8 mouse cellular contexts compared by ENCODE assay signal in genomic region chr13:23760240-23760971, GRCm38 (mm10). TPM values are rescaled to one million over a fixed set of nuclear protein-coding genes. Genes with fewer than 3 reads are reported as not detected.
DNase-seq lines count a peak whose midpoint lies in the region; ATAC-seq and TF ChIP-seq lines count a peak whose summit lies in the region.

No protein-coding gene starts in this region.

- H3K4me2 ChIP-seq in heart, postnatal 0 days (ENCODE audit: low read depth, low read length), result peak overlapping the region; percentile 71
- H3K4me2 ChIP-seq in lung, postnatal 0 days (replicated peaks; ENCODE audit: low read depth, low read length), result peak overlapping the region; percentile 75

- H3K4me3 ChIP-seq in cerebellum, adult 2 months (replicated peaks; ENCODE audit: insufficient read depth, low read depth, low read length), result peak overlapping the region; percentile 50
- H3K4me3 ChIP-seq in spleen, adult 2 months (ENCODE audit: extremely low read depth, insufficient read depth, insufficient read length), result peak overlapping the region; percentile 60
- peak overlapping the region; percentile 48 for H3K4me3 ChIP-seq in heart, postnatal 0 days (ENCODE audit: low read depth, low read length)
- H3K4me3 ChIP-seq in lung, postnatal 0 days (ENCODE audit: low read depth, low read length), result peak overlapping the region; percentile 49

- TF ChIP-seq POLR2A in cerebellum, adult 2 months (IDR thresholded peaks at IDR 0.05; ENCODE audit: borderline replicate concordance, insufficient read depth, low read length), result no peak
- TF ChIP-seq POLR2A in spleen, adult 2 months (IDR thresholded peaks at IDR 0.05; ENCODE audit: low read depth, low read length), result no peak

- peak; percentile 2; the same call in 1 of the 2 replicates for ATAC-seq in heart, postnatal 0 days (ENCODE audit: insufficient read depth, low read depth)
- peak; percentile 1; the same call in 1 of the 2 replicates for ATAC-seq in lung, postnatal 0 days
- ATAC-seq in megakaryocyte-erythroid progenitor cell, adult 5-6 weeks (replicated peaks; ENCODE audit: low FRiP score, low TSS enrichment, poor library complexity, severe bottlenecking), result no peak

- H3K4me1 ChIP-seq in cerebellum, adult 2 months (ENCODE audit: control insufficient read depth, insufficient read depth, low read length), result no peaks in the 10 kb centered on the region; the same call in 1 of the 2 replicates
- H3K4me1 ChIP-seq in spleen, adult 2 months (ENCODE audit: control insufficient read depth, insufficient read depth, insufficient read length), result peaks cover 2% of the 10 kb centered on the region; the same call in 1 of the 2 replicates
- H3K4me1 ChIP-seq in heart, postnatal 0 days (ENCODE audit: control insufficient read depth, insufficient read depth), result peaks cover 26% of the 10 kb centered on the region
- H3K4me1 ChIP-seq in lung, postnatal 0 days (ENCODE audit: insufficient read depth, low read depth, low read length), result peaks cover 12% of the 10 kb centered on the region

- H3K27me3 ChIP-seq in cerebellum, adult 2 months (ENCODE audit: control insufficient read depth, insufficient read depth, low read length), result no peaks in the 10 kb centered on the region
- no peaks in the 10 kb centered on the region for H3K27me3 ChIP-seq in spleen, adult 2 months (ENCODE audit: control insufficient read depth, insufficient read depth, low read length)
- no peaks in the 10 kb centered on the region for H3K27me3 ChIP-seq in heart, postnatal 0 days (ENCODE audit: control insufficient read depth, insufficient read depth, low read length)
- no peaks in the 10 kb centered on the region for H3K27me3 ChIP-seq in lung, postnatal 0 days (replicated peaks; ENCODE audit: insufficient read depth, low read length)

- H3K9ac ChIP-seq in heart, postnatal 0 days (replicated peaks; ENCODE audit: low read depth, low read length), result peak overlapping the region; percentile 39
- H3K9ac ChIP-seq in lung, postnatal 0 days (replicated peaks; ENCODE audit: low read depth), result peak overlapping the region; percentile 34; the same call in 1 of the 2 replicates

- no peak for TF ChIP-seq CTCF in cerebellum, adult 2 months (IDR thresholded peaks at IDR 0.05; ENCODE audit: borderline replicate concordance, insufficient read depth, low read depth, low read length)
- TF ChIP-seq CTCF in spleen, adult 2 months (IDR thresholded peaks at IDR 0.05; ENCODE audit: extremely low read depth, insufficient read depth, insufficient read length, insufficient replicate concordance), result no peak
- TF ChIP-seq CTCF in heart, postnatal 0 days (IDR thresholded peaks at IDR 0.05; ENCODE audit: low read depth), result no peak
- TF ChIP-seq CTCF in lung, postnatal 0 days (IDR thresholded peaks at IDR 0.05), result peak; percentile 44

- DNase-seq in cerebellum, adult 2 months, result no peak
- no peak for DNase-seq in cerebellum, postnatal 4 days (ENCODE audit: low spot score in 2 of 2)
- no peak for DNase-seq in spleen, adult 2 months (ENCODE audit: low read depth in 1 of 2, low spot score in 2 of 2)
- no peak for DNase-seq in spleen, adult 18-20 months
- peak; percentile 50 for DNase-seq in heart, postnatal 0 days (ENCODE audit: low spot score)
- peak; percentile 81 for DNase-seq in lung, postnatal 0 days (ENCODE audit: low spot score)
- DNase-seq in right cerebral cortex, adult 2 months (ENCODE audit: low spot score in 2 of 2), result no peak

- TF ChIP-seq EP300 in heart, postnatal 0 days (IDR thresholded peaks at IDR 0.05; ENCODE audit: low read depth), result no peak
- TF ChIP-seq EP300 in lung, postnatal 0 days (IDR thresholded peaks at IDR 0.05), result no peak

- H3K36me3 ChIP-seq in spleen, adult 2 months (ENCODE audit: control insufficient read depth, insufficient read depth, low read length), result no peaks in the 10 kb centered on the region
- H3K36me3 ChIP-seq in heart, postnatal 0 days (replicated peaks; ENCODE audit: control insufficient read depth, insufficient read depth, low read length), result no peaks in the 10 kb centered on the region
- no peaks in the 10 kb centered on the region for H3K36me3 ChIP-seq in lung, postnatal 0 days (ENCODE audit: insufficient read depth, low read length)

- H3K27ac ChIP-seq in cerebellum, adult 2 months (ENCODE audit: insufficient read depth, low read length), result peak overlapping the region; percentile 79
- H3K27ac ChIP-seq in spleen, adult 2 months (ENCODE audit: insufficient read depth, low read length), result peak overlapping the region; percentile 86
- H3K27ac ChIP-seq in heart, postnatal 0 days (ENCODE audit: low read depth), result peak overlapping the region; percentile 95
- H3K27ac ChIP-seq in lung, postnatal 0 days (ENCODE audit: low read length), result peak overlapping the region; percentile 81

- H3K9me3 ChIP-seq in heart, postnatal 0 days (replicated peaks; ENCODE audit: control insufficient read depth, low read length), result no peaks in the 10 kb centered on the region
- no peaks in the 10 kb centered on the region for H3K9me3 ChIP-seq in lung, postnatal 0 days (ENCODE audit: low read length)

- 2% methylated on average over 26 of the region's 27 CpGs for WGBS in cerebellum, adult 2 months
- 1% methylated on average over 26 of the region's 27 CpGs for WGBS in spleen, adult 2 months
- 3% methylated on average over 19 of the region's 27 CpGs for WGBS in heart, postnatal 0 days
- WGBS in lung, postnatal 0 days, result 2% methylated on average over 20 of the region's 27 CpGs

RNA-seq across cellular contexts. Expression of gene Hist1h4a, which starts 0.6 kb away (rescaled TPM):
- polyA plus RNA-seq in cerebellum, adult 2 months (2012; rRNA removed), result 3.5 and 4.7 TPM in 2 replicates
- 16.1 and 29.5 TPM in 2 replicates for polyA plus RNA-seq in spleen, adult 2 months (2012; rRNA removed)
- 794 and 986 TPM in 2 replicates for total RNA-seq in heart, postnatal 0 days (2014; rRNA removed; ENCODE audit: low replicate concordance)
- polyA plus RNA-seq in heart, postnatal 0 days (2015; fragmentation: Nextera tagmentation; extraction: Ambion mirVana), result 0.49 and 0.82 TPM in 2 replicates
- polyA plus RNA-seq in lung, postnatal 0 days (2015; fragmentation: Nextera tagmentation; extraction: Ambion mirVana), result 0.26 and 0.38 TPM in 2 replicates
- total RNA-seq in megakaryocyte-erythroid progenitor cell, adult 5-6 weeks (2014; fragmentation: Nextera tagmentation), result 58.4 and 68.4 TPM in 2 replicates
- 328 and 432 TPM in 2 replicates for total RNA-seq in megakaryocyte-erythroid progenitor cell, adult 5-6 weeks (2017)

RNA-seq across cellular contexts. Expression of gene Hist1h3a, which starts 1.8 kb away (rescaled TPM):
- polyA plus RNA-seq in cerebellum, adult 2 months (2012; rRNA removed), result 0.43 and 1.2 TPM in 2 replicates
- 38.4 and 54.1 TPM in 2 replicates for polyA plus RNA-seq in spleen, adult 2 months (2012; rRNA removed)
- total RNA-seq in heart, postnatal 0 days (2014; rRNA removed; ENCODE audit: low replicate concordance), result 1,794 and 2,478 TPM in 2 replicates
- polyA plus RNA-seq in heart, postnatal 0 days (2015; fragmentation: Nextera tagmentation; extraction: Ambion mirVana), result 1.4 and 1.7 TPM in 2 replicates
- 1.4 and 1.7 TPM in 2 replicates for polyA plus RNA-seq in lung, postnatal 0 days (2015; fragmentation: Nextera tagmentation; extraction: Ambion mirVana)
- total RNA-seq in megakaryocyte-erythroid progenitor cell, adult 5-6 weeks (2014; fragmentation: Nextera tagmentation), result 67.8 and 132 TPM in 2 replicates
- total RNA-seq in megakaryocyte-erythroid progenitor cell, adult 5-6 weeks (2017), result 285 and 495 TPM in 2 replicates

RNA-seq across cellular contexts. Expression of gene Hist1h1a, which starts 3.1 kb away (rescaled TPM):
- 0.52 TPM in 1 of 2 replicates, not detected in the other for polyA plus RNA-seq in cerebellum, adult 2 months (2012; rRNA removed)
- polyA plus RNA-seq in spleen, adult 2 months (2012; rRNA removed), result 1.3 and 1.5 TPM in 2 replicates
- 261 and 272 TPM in 2 replicates for total RNA-seq in heart, postnatal 0 days (2014; rRNA removed; ENCODE audit: low replicate concordance)
- polyA plus RNA-seq in heart, postnatal 0 days (2015; fragmentation: Nextera tagmentation; extraction: Ambion mirVana), result 0.81 and 0.82 TPM in 2 replicates
- 0.33 and 0.64 TPM in 2 replicates for polyA plus RNA-seq in lung, postnatal 0 days (2015; fragmentation: Nextera tagmentation; extraction: Ambion mirVana)
- total RNA-seq in megakaryocyte-erythroid progenitor cell, adult 5-6 weeks (2014; fragmentation: Nextera tagmentation), result 324 and 695 TPM in 2 replicates
- total RNA-seq in megakaryocyte-erythroid progenitor cell, adult 5-6 weeks (2017), result 1,816 and 2,974 TPM in 2 replicates

RNA-seq across cellular contexts. Expression of gene Hist1h4b, which starts 3.6 kb away (rescaled TPM):
- polyA plus RNA-seq in cerebellum, adult 2 months (2012; rRNA removed), result 4.8 and 5.4 TPM in 2 replicates
- polyA plus RNA-seq in spleen, adult 2 months (2012; rRNA removed), result 19.0 and 27.4 TPM in 2 replicates
- 252 and 267 TPM in 2 replicates for total RNA-seq in heart, postnatal 0 days (2014; rRNA removed; ENCODE audit: low replicate concordance)
- polyA plus RNA-seq in heart, postnatal 0 days (2015; fragmentation: Nextera tagmentation; extraction: Ambion mirVana), result 0.46 and 0.60 TPM in 2 replicates
- 0.57 and 0.73 TPM in 2 replicates for polyA plus RNA-seq in lung, postnatal 0 days (2015; fragmentation: Nextera tagmentation; extraction: Ambion mirVana)
- total RNA-seq in megakaryocyte-erythroid progenitor cell, adult 5-6 weeks (2014; fragmentation: Nextera tagmentation), result 164 and 186 TPM in 2 replicates
- 396 and 733 TPM in 2 replicates for total RNA-seq in megakaryocyte-erythroid progenitor cell, adult 5-6 weeks (2017)

RNA-seq across cellular contexts. Expression of gene Hist1h3b, which starts 8.3 kb away (rescaled TPM):
- polyA plus RNA-seq in cerebellum, adult 2 months (2012; rRNA removed), result 0.40 TPM in 1 of 2 replicates, not detected in the other
- polyA plus RNA-seq in spleen, adult 2 months (2012; rRNA removed), result 54.9 and 68.9 TPM in 2 replicates
- total RNA-seq in heart, postnatal 0 days (2014; rRNA removed; ENCODE audit: low replicate concordance), result 800 and 1,239 TPM in 2 replicates
- polyA plus RNA-seq in heart, postnatal 0 days (2015; fragmentation: Nextera tagmentation; extraction: Ambion mirVana), result 3.2 and 3.3 TPM in 2 replicates
- polyA plus RNA-seq in lung, postnatal 0 days (2015; fragmentation: Nextera tagmentation; extraction: Ambion mirVana), result 2.6 and 3.0 TPM in 2 replicates
- 324 and 486 TPM in 2 replicates for total RNA-seq in megakaryocyte-erythroid progenitor cell, adult 5-6 weeks (2014; fragmentation: Nextera tagmentation)
- total RNA-seq in megakaryocyte-erythroid progenitor cell, adult 5-6 weeks (2017), result 276 and 731 TPM in 2 replicates

Comparison
In these comparisons a context has a peak if more than half of its experiments do, and no peak if none do; other contexts are left out.
1. DNase-seq: peak in heart, postnatal 0 days (single experiment) and lung, postnatal 0 days (single experiment); none in cerebellum, adult 2 months (0 of 2), cerebellum, postnatal 4 days (0 of 2), spleen, adult 2 months (0 of 2), spleen, adult 18-20 months (0 of 2) and right cerebral cortex, adult 2 months (0 of 2).
2. RNA of gene Hist1h3a, which starts 1.8 kb away (polyA plus RNA-seq): 38.4 to 54.1 TPM in spleen, adult 2 months; 1.4 to 1.7 TPM in lung, postnatal 0 days, 1.4 to 1.7 TPM in heart, postnatal 0 days and 0.43 to 1.2 TPM in cerebellum, adult 2 months; every median in the first group is over 10 times any median in the second.
3. Peak in every context shown above with its lines, with median percentiles within 50 percentile points of each other: H3K27ac ChIP-seq and H3K4me3 ChIP-seq.